Mouse (Mus musculus) embryonic facial prominence, embryonic 11.5 days (tissue): Measurements from ENCODE around the gene Mdh1b. TPM values are rescaled to one million over a fixed set of nuclear protein-coding genes. Genes with fewer than 3 reads are reported as not detected.

ENCODE experiments used
- ATAC-seq: fragments of 200-750 bp; cut with Nextera tagmentation; replicated peaks from 2 replicates; pipeline ENCODE4 v1.8.0; 2017; ENCODE audit warnings: low read depth; ENCODE audit not compliant: insufficient number of reproducible peaks, low FRiP score, low TSS enrichment
- DNase-seq: peaks from one replicate; pipeline ENCODE4 v3.0.0-alpha.2; 2015; ENCODE audit warnings: low spot score
- H3K27ac ChIP-seq: fragments of 300-500 bp; sonication (generic); replicated peaks from 2 replicates; pipeline ENCODE4 v1.5.1; 2014; ENCODE audit warnings: mild to moderate bottlenecking, low read depth, low read length, control low read depth
- H3K27me3 ChIP-seq: fragments of 300-500 bp; sonication (generic); 2 replicates; pipeline ENCODE4 v1.6.1; 2014; ENCODE audit warnings: mild to moderate bottlenecking, low read length, moderate library complexity, mixed read lengths; ENCODE audit not compliant: control insufficient read depth, insufficient read depth
- H3K36me3 ChIP-seq: fragments of 300-500 bp; sonication (generic); replicated peaks from 2 replicates; pipeline ENCODE4 v1.6.1; 2014; ENCODE audit warnings: low read depth, mild to moderate bottlenecking, low read length, moderate library complexity, mixed read lengths; ENCODE audit not compliant: control insufficient read depth, insufficient read depth
- H3K4me1 ChIP-seq: fragments of 300-500 bp; sonication (generic); 2 replicates; pipeline ENCODE4 v1.6.1; 2014; ENCODE audit warnings: low read length, mixed read lengths; ENCODE audit not compliant: control insufficient read depth, insufficient read depth
- H3K4me2 ChIP-seq: fragments of 300-500 bp; sonication (generic); 2 replicates; pipeline ENCODE4 v1.6.1; 2014; ENCODE audit warnings: low read depth, mild to moderate bottlenecking, control low read depth, low read length, moderate library complexity
- H3K4me3 ChIP-seq: fragments of 300-500 bp; sonication (generic); 2 replicates; pipeline ENCODE4 v1.5.1; 2014; ENCODE audit warnings: low read depth, low read length, control low read depth
- H3K9ac ChIP-seq: fragments of 300-500 bp; sonication (generic); replicated peaks from 2 replicates; pipeline ENCODE4 v1.6.1; 2014; ENCODE audit warnings: mild to moderate bottlenecking, control low read depth, low read length
- H3K9me3 ChIP-seq: fragments of 300-500 bp; sonication (generic); replicated peaks from 2 replicates; pipeline ENCODE4 v1.6.1; 2016; ENCODE audit warnings: mild to moderate bottlenecking, low read length, inconsistent platforms, mixed read lengths; ENCODE audit not compliant: control insufficient read depth
- WGBS: fragments of 180-500 bp; shearing (Covaris S2); extraction: QIAGEN DNeasy Blood & Tissue Kit; methylation state at CpG from one replicate; pipeline ENCODE4 v1.1.7; 2014; 5-methylcytosine and 5-hydroxymethylcytosine counted together
- polyA plus RNA-seq: library from polyadenylated mRNA; unstranded; fragments of >200 nt; fragmentation: Nextera tagmentation; extraction: Ambion mirVana; gene quantifications from 2 replicates; pipeline ENCODE4 v1.2.1, GENCODE M21; 2014

The Mdh1b gene
- polyA plus RNA-seq, 1 experiment from 2014 or later, result not detected

DNA sequence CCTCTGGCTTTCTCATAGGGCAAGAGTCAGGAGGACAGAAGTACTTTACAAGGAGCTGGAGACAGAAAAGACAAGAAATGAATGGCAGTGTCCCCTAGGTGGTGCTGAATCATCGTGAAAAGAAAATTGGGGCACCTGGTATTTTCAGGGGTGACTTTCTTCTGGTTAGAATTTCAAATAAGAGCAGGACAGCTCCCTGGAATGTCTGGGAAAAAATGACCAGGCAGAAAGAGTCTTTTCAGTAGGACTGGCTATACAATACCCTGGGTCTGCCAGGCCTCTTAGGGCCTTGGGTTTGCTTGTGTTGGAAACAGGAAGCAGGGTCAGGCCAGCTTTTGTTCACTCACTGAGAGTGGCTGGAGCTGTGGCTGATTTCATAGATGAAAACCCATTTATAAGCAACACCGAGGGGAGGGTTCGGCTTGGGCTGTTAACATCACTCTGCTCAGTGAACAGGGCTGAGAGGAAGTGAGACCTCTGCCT, 33.1 kb upstream of the Mdh1b start:
- H3K27ac ChIP-seq, result peak overlapping the region; percentile 35; the same call in 1 of the 2 replicates
- no peaks in the 10 kb centered on the region for H3K4me1 ChIP-seq
- WGBS, result 16% methylated on average over 3 of the region's 3 CpGs
- no peaks in the 10 kb centered on the region for H3K36me3 ChIP-seq
- H3K27me3 ChIP-seq, result no peaks in the 10 kb centered on the region
- DNase-seq (peak; percentile 73), ATAC-seq (peak; percentile 79; the same call in 1 of the 2 replicates)
- H3K4me3 ChIP-seq, result no peak overlapping the region
- no peaks in the 10 kb centered on the region for H3K9me3 ChIP-seq
- H3K4me2 ChIP-seq, result no peak overlapping the region
- no peak overlapping the region for H3K9ac ChIP-seq

DNA sequence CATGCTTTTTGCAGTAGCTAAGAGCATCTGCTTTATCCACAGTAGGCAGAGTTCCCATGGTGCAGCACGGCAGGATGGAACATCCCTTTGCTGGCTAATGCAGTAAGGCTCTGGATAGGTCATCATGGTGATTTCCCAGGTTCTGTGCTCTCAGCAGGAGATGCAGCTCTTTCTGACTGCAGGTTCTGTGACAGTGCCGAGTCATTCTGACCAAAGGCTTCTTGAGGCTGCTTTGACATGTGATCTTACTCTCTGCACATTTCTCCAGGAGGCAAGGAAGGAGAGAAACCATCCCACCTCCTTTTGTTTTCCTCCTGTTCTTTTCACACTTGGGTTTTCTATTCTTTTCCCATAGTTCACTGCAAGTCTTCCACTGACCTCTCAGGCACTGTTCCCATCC, 25.9 kb upstream of the Mdh1b start:
- Histone ChIP-seq H3K9me3 (no peaks in the 10 kb centered on the region), H3K27ac (no peak overlapping the region), H3K4me2 (no peak overlapping the region), H3K36me3 (no peaks in the 10 kb centered on the region), H3K4me1 (no peaks in the 10 kb centered on the region), H3K9ac (no peak overlapping the region), H3K27me3 (no peaks in the 10 kb centered on the region), H3K4me3 (no peak overlapping the region)
- WGBS, result 72% methylated on average over 2 of the region's 2 CpGs
- ATAC-seq (no peak), DNase-seq (no peak)

DNA sequence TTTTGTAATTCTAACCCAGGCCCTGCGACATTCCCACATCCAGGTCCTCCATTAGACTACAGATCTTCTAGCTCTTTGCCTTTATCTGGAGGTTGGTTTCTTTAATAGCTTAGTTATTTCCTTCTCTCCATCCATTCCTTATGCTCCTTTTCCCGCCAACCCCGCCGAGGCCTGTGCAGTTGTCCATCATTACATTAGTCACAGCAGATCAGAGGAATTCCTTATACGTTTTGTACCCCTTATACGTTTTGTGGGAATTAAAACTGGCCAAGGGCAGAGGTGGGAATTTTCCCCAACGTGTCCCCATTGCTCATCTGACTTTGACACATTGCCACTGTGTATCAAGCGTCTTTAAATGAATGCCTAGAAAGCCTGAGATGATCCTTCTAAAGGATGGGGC, 322 bp downstream of the Mdh1b start:
- Histone ChIP-seq H3K36me3 (no peaks in the 10 kb centered on the region), H3K27me3 (no peaks in the 10 kb centered on the region), H3K9ac (peak overlapping the region; percentile 19; the same call in 1 of the 2 replicates), H3K4me2 (peak overlapping the region; percentile 50), H3K4me3 (peak overlapping the region; percentile 52), H3K9me3 (no peaks in the 10 kb centered on the region), H3K4me1 (no peaks in the 10 kb centered on the region), H3K27ac (no peak overlapping the region)
- 46% methylated on average over 8 of the region's 8 CpGs for WGBS
- ATAC-seq, result 0 out of 2 replicates have a peak, but pooled peaks have one; percentile 29
- no peak for DNase-seq

- H3K9ac ChIP-seq, result no peak overlapping the region
- H3K9me3 ChIP-seq, result no peaks in the 10 kb centered on the region
- no peak for DNase-seq
- no peak overlapping the region for H3K4me3 ChIP-seq
- no peaks in the 10 kb centered on the region for H3K36me3 ChIP-seq
- WGBS, result 86% methylated on average over 7 of the region's 7 CpGs
- no peaks in the 10 kb centered on the region for H3K4me1 ChIP-seq
- ATAC-seq, result no peak
- H3K27ac ChIP-seq, result no peak overlapping the region
- H3K27me3 ChIP-seq, result no peaks in the 10 kb centered on the region
- no peak overlapping the region for H3K4me2 ChIP-seq
Observed at GRCm38 (mm10) chr1:63720161-63720560, 10.0 kb downstream of the Mdh1b start.

GRCm38 (mm10) chr1:63708876-63709275, 21.2 kb downstream of the Mdh1b start:
- no peak overlapping the region for H3K4me2 ChIP-seq
- no peaks in the 10 kb centered on the region for H3K9me3 ChIP-seq
- ATAC-seq (no peak), DNase-seq (no peak)
- WGBS, result 59% methylated on average over 3 of the region's 3 CpGs
- no peaks in the 10 kb centered on the region for H3K36me3 ChIP-seq
- H3K4me3 ChIP-seq, result no peak overlapping the region
- no peak overlapping the region for H3K9ac ChIP-seq
- H3K27me3 ChIP-seq, result no peaks in the 10 kb centered on the region
- H3K4me1 ChIP-seq, result no peaks in the 10 kb centered on the region
- H3K27ac ChIP-seq, result no peak overlapping the region

DNA sequence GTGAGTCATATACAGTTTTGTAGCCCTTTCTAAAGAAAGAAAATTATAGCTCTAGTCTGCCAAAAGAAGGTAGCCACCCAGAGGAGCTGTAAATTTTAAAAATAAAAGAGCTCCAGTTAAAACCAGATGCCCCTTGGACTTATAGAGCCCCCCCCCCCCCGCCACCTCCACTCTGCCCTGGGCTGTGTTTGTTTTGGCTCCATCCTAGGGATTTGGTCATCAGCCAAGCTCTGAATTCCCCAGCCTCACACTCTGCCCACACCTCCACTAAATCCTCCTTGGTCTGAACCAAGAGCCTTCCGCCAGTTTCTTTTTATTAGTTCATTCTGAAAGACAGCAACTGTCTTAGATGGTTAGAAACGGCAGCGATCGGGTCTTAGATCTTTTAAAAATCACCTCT, 24.4 kb downstream of the Mdh1b start:
- Histone ChIP-seq H3K4me3 (no peak overlapping the region), H3K4me2 (no peak overlapping the region), H3K4me1 (no peaks in the 10 kb centered on the region), H3K9me3 (no peaks in the 10 kb centered on the region), H3K27ac (no peak overlapping the region), H3K9ac (no peak overlapping the region), H3K36me3 (no peaks in the 10 kb centered on the region), H3K27me3 (no peaks in the 10 kb centered on the region)
- DNase-seq (no peak), ATAC-seq (no peak)
- WGBS, result 78% methylated on average over 5 of the region's 5 CpGs

- Histone ChIP-seq H3K9ac (no peak overlapping the region), H3K27ac (no peak overlapping the region), H3K9me3 (no peaks in the 10 kb centered on the region), H3K4me1 (no peaks in the 10 kb centered on the region), H3K4me2 (no peak overlapping the region), H3K4me3 (no peak overlapping the region), H3K27me3 (no peaks in the 10 kb centered on the region), H3K36me3 (no peaks in the 10 kb centered on the region)
- WGBS, result 77% methylated on average over 3 of the region's 3 CpGs
- ATAC-seq (no peak), DNase-seq (no peak)
Observed at GRCm38 (mm10) chr1:63696861-63697260, 33.3 kb downstream of the Mdh1b start.

DNA sequence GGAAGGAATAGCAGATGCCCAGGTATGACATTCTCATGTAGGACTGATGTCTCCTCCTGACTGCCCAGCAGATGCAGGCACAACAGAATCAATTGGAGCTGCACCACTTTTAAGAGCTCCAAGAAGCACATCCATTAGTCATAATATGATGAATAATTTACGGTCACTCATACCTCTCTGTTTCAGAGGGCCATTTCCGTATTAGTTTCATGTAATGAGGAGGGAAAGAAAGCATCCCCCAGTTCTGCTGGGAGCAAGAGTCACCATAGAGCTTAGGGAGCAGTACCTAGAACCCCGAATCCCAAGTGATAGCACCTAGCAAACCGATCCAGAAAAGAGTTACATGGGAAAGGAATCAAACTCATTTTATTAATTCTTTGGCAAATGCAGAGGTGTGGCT, 43.3 kb downstream of the Mdh1b start, which contains the start of gene Dytn:
Dytn (minus strand) TSS at position 101 of the 400 bp plus-strand sequence.
- Histone ChIP-seq H3K27me3 (no peaks in the 10 kb centered on the region), H3K4me3 (no peak within 1 kb of the TSS), H3K36me3 (no peaks in the 10 kb centered on the region), H3K4me2 (no peak within 1 kb of the TSS), H3K9ac (no peak within 1 kb of the TSS), H3K9me3 (no peaks in the 10 kb centered on the region), H3K4me1 (no peaks in the 10 kb centered on the region), H3K27ac (no peak within 1 kb of the TSS)
- no peak for ATAC-seq
- DNase-seq, result no peak
- 92% methylated on average over 4 of the region's 4 CpGs for WGBS
